Mouse (Mus musculus) hindbrain, embryonic 16.5 days (tissue): ENCODE data around the gene Atf7ip. TPM values are rescaled to one million over a fixed set of nuclear protein-coding genes. Genes with fewer than 3 reads are reported as not detected.
A peak's percentile ranks its signal among the peaks of the same experiment; 100 is the strongest.

ENCODE experiments used
- ATAC-seq: fragments of 200-750 bp; cut with Nextera tagmentation; 2 replicates; pipeline ENCODE4 v1.8.0; 2017; ENCODE audit warnings: moderate TSS enrichment, moderate library complexity
- H3K27ac ChIP-seq: fragments of 300-500 bp; sonication (generic); 2 replicates; pipeline ENCODE4 v1.5.1; 2014; ENCODE audit warnings: low read depth, mild to moderate bottlenecking, control low read depth, low read length, moderate library complexity
- H3K27me3 ChIP-seq: fragments of 300-500 bp; sonication (generic); replicated peaks from 2 replicates; pipeline ENCODE4 v1.6.1; 2014; ENCODE audit warnings: low read length; ENCODE audit not compliant: control insufficient read depth, insufficient read depth
- H3K36me3 ChIP-seq: fragments of 300-500 bp; sonication (generic); 2 replicates; pipeline ENCODE4 v1.6.1; 2014; ENCODE audit warnings: mild to moderate bottlenecking, low read length, moderate library complexity, mixed read lengths; ENCODE audit not compliant: control insufficient read depth, insufficient read depth
- H3K4me1 ChIP-seq: fragments of 300-500 bp; sonication (generic); 2 replicates; pipeline ENCODE4 v1.6.1; 2014; ENCODE audit warnings: low read depth, low read length; ENCODE audit not compliant: control insufficient read depth, insufficient read depth
- H3K4me2 ChIP-seq: fragments of 300-500 bp; sonication (generic); 2 replicates; pipeline ENCODE4 v1.6.1; 2014; ENCODE audit warnings: mild to moderate bottlenecking, low read length, control low read depth, moderate library complexity
- H3K4me3 ChIP-seq: fragments of 300-500 bp; sonication (generic); 2 replicates; pipeline ENCODE4 v1.5.1; 2014; ENCODE audit warnings: mild to moderate bottlenecking, low read length, control low read depth, moderate library complexity
- H3K9ac ChIP-seq: fragments of 300-500 bp; sonication (generic); 2 replicates; pipeline ENCODE4 v1.6.1; 2014; ENCODE audit warnings: low read depth, mild to moderate bottlenecking, control low read depth, low read length, moderate library complexity
- H3K9me3 ChIP-seq: fragments of 300-500 bp; sonication (generic); 2 replicates; pipeline ENCODE4 v1.6.1; 2014; ENCODE audit warnings: mild to moderate bottlenecking, low read length, moderate library complexity; ENCODE audit not compliant: control insufficient read depth
- WGBS: fragments of 180-500 bp; shearing (Covaris S2); extraction: QIAGEN DNeasy Blood & Tissue Kit; methylation state at CpG from one replicate; pipeline ENCODE4 v1.1.7; 2014; 5-methylcytosine and 5-hydroxymethylcytosine counted together
- polyA plus RNA-seq: library from polyadenylated mRNA; unstranded; fragments of >200 nt; fragmentation: Nextera tagmentation; extraction: Ambion mirVana; gene quantifications from 2 replicates; pipeline ENCODE4 v1.2.1, GENCODE M21; 2015

Atf7ip gene
- polyA plus RNA-seq, 1 experiment from 2014 or later = 30.4 TPM

DNA sequence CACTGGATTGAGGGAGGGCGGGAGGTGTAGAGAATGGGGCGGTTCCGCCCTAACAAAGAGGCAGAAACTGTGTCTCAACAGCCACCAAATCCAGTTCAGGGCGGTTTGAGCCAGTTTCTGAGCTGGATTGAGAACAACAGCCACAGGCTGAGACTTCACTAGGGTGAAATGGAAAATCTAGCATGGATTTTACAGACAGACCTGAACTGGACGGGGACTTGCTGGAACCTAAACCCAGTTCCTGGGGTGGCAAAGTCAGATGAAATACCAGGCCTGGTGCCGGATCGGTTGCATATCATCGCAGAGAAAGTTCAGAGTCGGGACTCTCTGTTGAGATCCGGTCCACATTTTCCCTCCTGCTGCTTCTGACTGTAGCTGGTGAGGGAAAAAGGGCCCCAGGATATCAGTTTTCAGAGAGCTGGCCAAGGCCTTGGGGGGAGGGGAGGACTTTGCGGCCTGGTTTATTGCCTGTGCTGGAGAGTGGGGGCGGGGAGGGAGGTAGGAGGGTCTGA lies 37.5 kb upstream of the Atf7ip start:
- Histone ChIP-seq H3K9me3 (no peaks in the 10 kb centered on the region), H3K9ac (no peak overlapping the region), H3K4me3 (no peak overlapping the region), H3K36me3 (no peaks in the 10 kb centered on the region), H3K4me2 (no peak overlapping the region), H3K27ac (peak overlapping the region; percentile 89), H3K27me3 (no peaks in the 10 kb centered on the region), H3K4me1 (peaks cover 18% of the 10 kb centered on the region)
- 2% methylated on average over 12 of the region's 12 CpGs for WGBS
- peak; percentile 92 for ATAC-seq

DNA sequence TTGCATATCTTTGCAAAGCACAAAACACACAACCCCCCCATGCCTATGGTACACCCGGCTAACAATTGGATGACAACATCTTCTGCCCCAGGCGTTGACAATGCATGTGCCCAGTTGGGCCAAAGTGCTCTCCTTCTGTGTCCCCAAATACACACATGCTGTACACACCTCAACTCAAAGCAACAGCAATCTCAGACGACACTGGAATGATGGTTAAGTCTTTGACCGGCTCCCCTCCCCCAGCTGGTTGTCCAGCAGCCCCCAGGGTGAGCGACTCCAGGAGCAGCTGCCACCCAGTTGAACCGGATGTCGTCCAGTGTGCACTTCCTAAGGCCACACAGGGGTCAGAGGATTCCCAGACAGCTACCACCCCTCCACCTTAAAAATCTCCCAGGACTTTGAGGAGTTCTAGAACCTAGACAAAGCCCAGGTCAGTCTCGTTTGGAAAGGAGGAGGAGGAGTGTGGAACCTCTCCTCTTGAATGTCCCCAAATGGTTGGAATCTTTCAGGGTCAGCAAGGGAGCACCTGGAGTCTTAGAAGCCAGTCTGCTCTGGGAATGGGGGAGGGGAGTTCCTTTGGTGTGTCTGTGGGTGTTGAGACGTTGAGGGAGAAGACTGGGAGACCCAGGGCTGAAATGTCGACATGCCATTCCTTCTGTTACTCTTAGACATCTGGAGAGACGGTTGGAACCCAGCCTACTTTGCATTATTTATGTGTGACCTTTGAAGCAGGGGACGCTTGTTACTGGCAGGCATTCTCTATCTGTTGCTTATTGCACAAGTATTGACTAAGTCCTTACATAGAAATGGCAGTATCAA lies 36.8 kb upstream of the Atf7ip start:
- 18% methylated on average over 12 of the region's 12 CpGs for WGBS
- Histone ChIP-seq H3K4me2 (no peak overlapping the region), H3K9ac (no peak overlapping the region), H3K4me3 (no peak overlapping the region), H3K27ac (peak overlapping the region; percentile 89), H3K27me3 (no peaks in the 10 kb centered on the region), H3K9me3 (no peaks in the 10 kb centered on the region), H3K36me3 (no peaks in the 10 kb centered on the region), H3K4me1 (peaks cover 18% of the 10 kb centered on the region)
- ATAC-seq = no peak

DNA sequence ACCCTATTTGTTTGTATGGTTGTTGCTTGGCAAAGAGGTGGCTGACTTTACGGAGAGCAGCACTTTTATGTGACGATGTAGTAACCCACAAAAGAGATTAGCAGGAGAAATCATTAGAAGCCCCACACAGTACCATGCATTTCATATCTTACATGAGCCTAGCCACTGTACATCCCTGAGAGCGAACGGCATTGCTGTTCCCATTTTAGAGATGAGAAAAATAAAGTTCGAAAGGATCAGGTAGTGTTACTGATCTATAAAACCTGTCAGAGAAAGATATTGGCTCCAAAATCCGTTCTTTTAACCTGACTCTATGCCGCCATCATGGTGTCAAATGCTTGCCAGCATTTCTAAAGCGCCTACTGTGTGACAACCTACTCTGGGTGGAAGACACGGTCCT lies 36.2 kb upstream of the Atf7ip start:
- Histone ChIP-seq H3K9me3 (no peaks in the 10 kb centered on the region), H3K4me2 (no peak overlapping the region; the same call in 1 of the 2 replicates), H3K4me1 (peaks cover 16% of the 10 kb centered on the region), H3K4me3 (no peak overlapping the region), H3K36me3 (no peaks in the 10 kb centered on the region), H3K27ac (peak overlapping the region; percentile 89), H3K9ac (no peak overlapping the region), H3K27me3 (no peaks in the 10 kb centered on the region)
- WGBS = 65% methylated on average over 9 of the region's 9 CpGs
- no peak for ATAC-seq

DNA sequence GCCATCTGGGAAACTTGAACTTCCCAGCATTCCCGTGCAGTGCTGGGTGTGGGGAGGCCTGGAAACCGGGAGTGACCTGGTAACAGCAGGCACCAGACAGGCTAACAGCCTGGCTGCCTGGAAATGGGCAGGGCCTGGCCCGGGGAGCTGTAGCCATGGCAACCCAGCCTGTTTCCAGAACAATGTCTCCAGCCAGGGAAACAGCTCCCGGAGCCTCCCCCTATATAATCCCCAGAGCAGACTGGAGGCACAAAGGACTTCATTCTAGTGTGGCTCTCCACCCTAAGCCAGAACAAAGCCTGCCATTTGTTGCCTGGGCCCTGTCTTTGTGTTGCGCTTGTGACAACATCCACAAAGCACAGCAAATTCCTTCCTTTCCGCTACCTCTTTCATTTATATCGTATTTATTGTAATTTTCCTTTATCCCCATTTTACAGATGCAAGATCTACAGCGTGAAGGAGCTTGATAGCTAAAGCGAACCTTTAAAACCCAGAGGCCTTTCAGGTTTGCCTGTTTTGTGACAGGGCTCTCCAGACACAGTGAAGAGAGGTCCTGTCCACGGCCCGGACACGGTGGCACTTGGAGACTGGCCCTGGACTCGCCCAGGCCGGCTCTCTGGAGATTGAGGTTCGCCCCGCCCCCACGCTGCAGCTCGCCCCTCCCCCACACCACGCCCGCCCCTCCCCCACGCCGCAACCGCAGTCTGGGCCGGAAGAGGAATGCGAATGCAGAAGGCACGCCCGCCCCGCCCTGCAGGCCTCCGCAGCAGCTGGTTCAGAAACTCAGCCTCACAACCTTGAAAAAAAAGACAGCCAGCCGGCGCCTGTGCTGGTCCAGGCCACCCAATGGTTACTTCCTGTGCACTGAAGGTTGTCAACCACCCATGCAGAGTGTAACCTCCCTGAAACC lies 35.4 kb upstream of the Atf7ip start:
- H3K4me3 ChIP-seq = no peak overlapping the region
- WGBS = 4% methylated on average over 26 of the region's 31 CpGs
- peaks cover 20% of the 10 kb centered on the region for H3K4me1 ChIP-seq
- peak overlapping the region; percentile 33; the same call in 1 of the 2 replicates for H3K9ac ChIP-seq
- no peaks in the 10 kb centered on the region for H3K27me3 ChIP-seq
- peak; percentile 77 for ATAC-seq
- H3K36me3 ChIP-seq = no peaks in the 10 kb centered on the region
- no peaks in the 10 kb centered on the region for H3K9me3 ChIP-seq
- H3K4me2 ChIP-seq = peak overlapping the region; percentile 35
- peak overlapping the region; percentile 89 for H3K27ac ChIP-seq

DNA sequence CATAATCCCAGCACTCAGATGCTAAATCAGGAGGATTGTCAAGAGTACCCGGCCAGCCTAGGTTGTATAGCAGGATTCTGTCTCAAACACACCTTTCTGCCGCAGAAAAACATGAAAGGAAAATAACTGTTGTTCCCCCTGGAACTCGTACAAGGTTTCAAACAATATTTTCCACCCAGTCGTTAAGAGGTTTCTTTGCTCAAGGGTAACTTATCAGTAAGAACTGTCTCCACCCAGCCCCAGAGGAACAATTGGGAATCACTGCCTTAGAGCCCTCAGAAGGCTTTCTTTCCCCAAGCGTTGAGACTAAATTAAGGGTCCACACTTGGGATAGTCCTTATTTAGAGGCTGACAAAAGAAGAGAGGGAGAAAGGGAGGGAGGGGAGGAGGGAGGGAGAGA lies 34.4 kb upstream of the Atf7ip start:
- Histone ChIP-seq H3K27ac (peak overlapping the region; percentile 89; the same call in 1 of the 2 replicates), H3K9ac (no peak overlapping the region), H3K4me3 (no peak overlapping the region), H3K36me3 (no peaks in the 10 kb centered on the region), H3K27me3 (no peaks in the 10 kb centered on the region), H3K4me2 (no peak overlapping the region), H3K4me1 (peaks cover 20% of the 10 kb centered on the region), H3K9me3 (no peaks in the 10 kb centered on the region)
- WGBS = 28% methylated on average over 5 of the region's 5 CpGs
- ATAC-seq = no peak

DNA sequence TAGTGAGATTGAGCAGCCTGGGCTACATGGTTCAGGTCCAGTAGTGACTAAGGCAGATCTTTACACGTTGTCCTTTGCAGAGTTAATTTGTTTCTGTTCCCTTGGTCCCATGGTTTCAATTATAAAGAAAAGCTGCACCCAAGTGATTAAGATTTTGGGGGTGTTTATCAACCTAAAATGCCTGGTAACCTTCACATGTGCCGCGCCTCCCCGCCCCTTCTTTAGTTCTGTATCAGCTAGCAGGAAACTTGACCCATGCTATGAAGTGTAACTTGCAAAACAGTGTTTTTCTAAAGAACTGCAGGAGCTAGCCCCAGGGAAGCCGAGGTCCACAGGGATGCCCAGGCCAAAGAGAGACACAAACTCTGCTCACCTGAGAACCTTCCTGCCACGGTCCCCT lies 33.2 kb upstream of the Atf7ip start:
- WGBS = 65% methylated on average over 6 of the region's 6 CpGs
- no peaks in the 10 kb centered on the region for H3K9me3 ChIP-seq
- H3K4me2 ChIP-seq = no peak overlapping the region
- H3K4me1 ChIP-seq = peaks cover 20% of the 10 kb centered on the region
- no peaks in the 10 kb centered on the region for H3K27me3 ChIP-seq
- no peaks in the 10 kb centered on the region for H3K36me3 ChIP-seq
- H3K27ac ChIP-seq = no peak overlapping the region
- ATAC-seq = no peak
- no peak overlapping the region for H3K9ac ChIP-seq
- no peak overlapping the region for H3K4me3 ChIP-seq

DNA sequence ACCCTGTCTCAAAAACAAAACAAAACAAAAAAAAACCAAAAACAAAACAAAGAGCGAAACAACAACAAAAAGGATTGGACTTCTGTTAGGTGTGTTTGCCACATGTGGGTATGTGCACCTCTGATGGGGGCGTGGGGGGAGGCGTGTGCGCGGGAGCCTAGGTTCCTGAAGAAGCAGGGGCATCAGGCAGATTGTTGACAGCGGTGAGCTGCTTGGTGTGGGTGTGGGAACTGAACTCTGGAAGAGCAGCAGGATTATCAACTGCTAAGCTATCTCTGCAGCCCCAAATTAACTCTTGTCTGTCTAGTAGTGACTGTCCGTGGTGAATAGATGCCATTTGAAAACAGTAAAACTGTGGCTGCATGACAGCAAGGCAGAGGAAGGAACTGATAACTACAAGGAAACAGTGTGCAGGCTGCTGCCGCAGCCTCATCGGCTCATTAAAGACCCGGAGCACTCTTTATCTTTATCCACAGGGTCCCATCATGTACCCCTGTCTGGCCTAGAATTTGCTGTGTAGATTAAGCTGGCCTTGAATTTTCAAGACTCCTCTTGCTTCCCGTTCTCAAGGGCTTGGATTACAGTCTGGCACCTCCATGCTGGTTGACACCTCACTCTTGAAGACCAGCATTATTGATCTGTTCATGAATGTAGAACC lies 32.4 kb upstream of the Atf7ip start:
- H3K9me3 ChIP-seq = no peaks in the 10 kb centered on the region
- no peaks in the 10 kb centered on the region for H3K27me3 ChIP-seq
- H3K4me1 ChIP-seq = peaks cover 20% of the 10 kb centered on the region
- WGBS = 80% methylated on average over 11 of the region's 11 CpGs
- H3K36me3 ChIP-seq = no peaks in the 10 kb centered on the region
- no peak overlapping the region for H3K9ac ChIP-seq
- H3K4me2 ChIP-seq = no peak overlapping the region
- no peak overlapping the region for H3K4me3 ChIP-seq
- ATAC-seq = no peak
- no peak overlapping the region for H3K27ac ChIP-seq

DNA sequence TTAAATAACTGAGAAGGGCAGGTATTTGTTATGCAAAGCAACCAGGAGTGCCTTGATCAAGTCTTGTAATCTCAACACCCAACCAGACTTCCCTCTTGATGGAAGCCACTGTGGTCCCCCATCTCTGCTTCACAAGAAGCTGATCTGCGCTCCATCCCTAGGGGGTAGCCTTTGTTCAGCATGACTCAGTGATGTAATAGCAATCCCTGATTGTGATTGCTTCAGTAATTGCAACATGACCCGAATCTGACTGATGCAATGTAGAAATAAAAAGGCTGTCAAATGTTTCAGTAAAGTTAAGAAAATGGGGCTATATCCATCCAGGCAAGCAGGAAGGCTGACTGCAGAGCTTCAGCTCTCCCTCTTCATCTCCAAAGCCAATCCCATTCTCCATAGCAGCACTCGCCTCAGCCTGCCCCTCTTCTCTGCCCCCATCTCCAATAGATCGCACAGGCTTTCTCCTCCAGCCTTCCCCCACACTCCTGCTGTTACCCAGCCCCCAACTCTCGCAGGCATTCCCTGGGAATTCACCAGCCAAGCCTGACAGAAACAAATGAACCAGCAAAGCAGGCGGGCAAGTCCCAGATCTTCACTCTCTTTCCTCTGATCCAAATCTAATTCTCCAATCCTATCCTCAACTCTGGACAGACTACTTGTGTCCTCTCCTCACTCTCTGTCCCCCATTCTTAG lies 30.7 kb upstream of the Atf7ip start:
- H3K4me1 ChIP-seq = peaks cover 12% of the 10 kb centered on the region
- ATAC-seq = no peak
- WGBS = 11% methylated on average over 6 of the region's 6 CpGs
- no peak overlapping the region for H3K4me3 ChIP-seq
- H3K4me2 ChIP-seq = no peak overlapping the region
- no peak overlapping the region for H3K27ac ChIP-seq
- H3K9ac ChIP-seq = no peak overlapping the region
- no peaks in the 10 kb centered on the region for H3K27me3 ChIP-seq
- H3K36me3 ChIP-seq = no peaks in the 10 kb centered on the region
- no peaks in the 10 kb centered on the region for H3K9me3 ChIP-seq
